In the genomic region with DNA sequence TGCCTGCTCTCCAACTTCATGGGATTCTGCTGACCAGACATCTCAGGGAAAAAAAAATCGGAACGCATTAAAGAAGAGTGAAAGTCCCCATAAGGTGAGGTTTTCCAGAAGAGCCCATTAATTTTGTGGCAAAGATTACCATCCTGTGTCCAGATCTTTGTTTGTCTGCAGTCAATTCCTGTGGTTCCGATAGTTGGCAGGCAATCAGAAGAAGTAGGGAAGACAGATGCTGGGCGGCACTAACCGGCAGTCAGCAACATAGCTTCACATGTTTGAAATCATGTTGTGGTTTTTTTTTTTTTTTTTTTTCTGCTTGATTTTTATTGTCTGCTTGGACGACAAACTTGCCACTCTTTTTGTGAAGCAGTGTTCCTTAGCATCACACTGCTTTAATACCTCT, we compare ENCODE assay signal across 20 mouse cellular contexts. TPM values are rescaled to one million over a fixed set of nuclear protein-coding genes. Genes with fewer than 3 reads are reported as not detected.
A peak's percentile ranks its signal among the peaks of the same experiment; 100 is the strongest.
DNase-seq lines count a peak whose midpoint lies in the region; ATAC-seq lines count a peak whose summit lies in the region.
"Had no signal": no experiment of that assay in that cellular context is flagged by ENCODE, and none has a peak within 500 bp of the region (broad histone marks: within the 10 kb centered on the region; RNA-seq: fewer than 3 reads in every experiment).

No protein-coding gene starts in this region.

- ATAC-seq in embryonic facial prominence, embryonic 14.5 days (ENCODE audit: low read depth): no peak
- no peak for ATAC-seq in forebrain, embryonic 11.5 days (replicated peaks; ENCODE audit: low FRiP score)
- ATAC-seq: activated CD4-positive, CD25-positive, alpha-beta regulatory T cell, adult 4 months; forebrain, embryonic 14.5 days; forebrain, embryonic 16.5 days had no signal

- H3K27me3 ChIP-seq in embryonic facial prominence, embryonic 14.5 days (replicated peaks; ENCODE audit: control insufficient read depth, insufficient read depth, low read length): no peaks in the 10 kb centered on the region
- no peaks in the 10 kb centered on the region for H3K27me3 ChIP-seq in embryonic facial prominence, embryonic 10.5 days (replicated peaks; ENCODE audit: low read depth, poor library complexity, severe bottlenecking)
- H3K27me3 ChIP-seq in forebrain, embryonic 11.5 days (ENCODE audit: control insufficient read depth, insufficient read depth, low read length): no peaks in the 10 kb centered on the region
- H3K27me3 ChIP-seq: embryonic facial prominence, embryonic 13.5 days; forebrain, embryonic 12.5 days had no signal

- H3K4me3 ChIP-seq in embryonic facial prominence, embryonic 14.5 days (ENCODE audit: low read depth, low read length): no peak overlapping the region
- H3K4me3 ChIP-seq in embryonic facial prominence, embryonic 10.5 days: no peak overlapping the region
- no peak overlapping the region for H3K4me3 ChIP-seq in forebrain, embryonic 11.5 days (ENCODE audit: low read depth, low read length)
- H3K4me3 ChIP-seq: embryonic facial prominence, embryonic 13.5 days; forebrain, embryonic 12.5 days had no signal

- no peak overlapping the region for H3K4me2 ChIP-seq in embryonic facial prominence, embryonic 14.5 days (ENCODE audit: low read depth, low read length)
- H3K4me2 ChIP-seq in forebrain, embryonic 11.5 days (ENCODE audit: low read depth, low read length, severe bottlenecking): no peak overlapping the region
- H3K4me2 ChIP-seq: embryonic facial prominence, embryonic 13.5 days; forebrain, embryonic 12.5 days had no signal

- H3K27ac ChIP-seq in embryonic facial prominence, embryonic 14.5 days (replicated peaks; ENCODE audit: low read depth, low read length): no peak overlapping the region
- H3K27ac ChIP-seq in embryonic facial prominence, embryonic 10.5 days (replicated peaks): no peak overlapping the region
- no peak overlapping the region for H3K27ac ChIP-seq in forebrain, embryonic 11.5 days (ENCODE audit: low read depth, low read length)
- H3K27ac ChIP-seq: embryonic facial prominence, embryonic 13.5 days; forebrain, embryonic 12.5 days had no signal

- H3K36me3 ChIP-seq in embryonic facial prominence, embryonic 14.5 days (ENCODE audit: control insufficient read depth, insufficient read depth, low read length): no peaks in the 10 kb centered on the region
- no peaks in the 10 kb centered on the region for H3K36me3 ChIP-seq in embryonic facial prominence, embryonic 10.5 days (replicated peaks)
- H3K36me3 ChIP-seq in forebrain, embryonic 11.5 days (ENCODE audit: control insufficient read depth, insufficient read depth, low read length): no peaks in the 10 kb centered on the region
- H3K36me3 ChIP-seq: embryonic facial prominence, embryonic 13.5 days; forebrain, embryonic 12.5 days had no signal

- H3K9me3 ChIP-seq in embryonic facial prominence, embryonic 14.5 days (ENCODE audit: control insufficient read depth, low read length): no peaks in the 10 kb centered on the region
- no peaks in the 10 kb centered on the region for H3K9me3 ChIP-seq in embryonic facial prominence, embryonic 10.5 days
- no peaks in the 10 kb centered on the region for H3K9me3 ChIP-seq in forebrain, embryonic 11.5 days (ENCODE audit: control insufficient read depth, low read length)
- H3K9me3 ChIP-seq: embryonic facial prominence, embryonic 13.5 days; forebrain, embryonic 12.5 days had no signal

- no peak overlapping the region for H3K9ac ChIP-seq in embryonic facial prominence, embryonic 14.5 days (ENCODE audit: low read depth, low read length)
- no peak overlapping the region for H3K9ac ChIP-seq in forebrain, embryonic 11.5 days (ENCODE audit: low read length)
- H3K9ac ChIP-seq: embryonic facial prominence, embryonic 13.5 days; forebrain, embryonic 12.5 days had no signal

- peak; percentile 57 for DNase-seq in embryonic facial prominence, embryonic 14.5 days (ENCODE audit: low spot score)
- DNase-seq in embryonic facial prominence, embryonic 10.5 days (ENCODE audit: low spot score): no peak
- DNase-seq in NIH3T3 (ENCODE audit: low read depth) (peak; percentile 11), adipocyte (ENCODE audit: low spot score) (peak; percentile 18)
- DNase-seq in forebrain, embryonic 11.5 days (ENCODE audit: low spot score): no peak
- DNase-seq in right cerebral cortex, adult 2 months (ENCODE audit: low spot score in 2 of 2): no peak
- DNase-seq in retina, embryonic 14.5 days (ENCODE audit: low spot score): no peak
- DNase-seq: adrenal gland, adult 2 months; adrenal gland, postnatal 10 days; adrenal gland, postnatal 25 days; cerebellum, adult 11-12 months; cerebellum, adult 2 months; cerebellum, adult 9-10 months; cerebellum, postnatal 10 days; cerebellum, postnatal 25 days had no signal

- WGBS in embryonic facial prominence, embryonic 14.5 days: 45% methylated on average over 6 of the region's 6 CpGs
- 89% methylated on average over 6 of the region's 6 CpGs for WGBS in embryonic facial prominence, embryonic 10.5 days
- 92% methylated on average over 6 of the region's 6 CpGs for WGBS in forebrain, embryonic 11.5 days

- 0 out of 2 replicates have a peak, but pooled peaks cover 3% of the 10 kb centered on the region for H3K4me1 ChIP-seq in embryonic facial prominence, embryonic 14.5 days (ENCODE audit: control insufficient read depth, insufficient read depth, low read length)
- H3K4me1 ChIP-seq in embryonic facial prominence, embryonic 10.5 days: no peaks in the 10 kb centered on the region
- no peaks in the 10 kb centered on the region for H3K4me1 ChIP-seq in forebrain, embryonic 11.5 days (replicated peaks; ENCODE audit: control insufficient read depth, insufficient read depth, low read length)
- H3K4me1 ChIP-seq: forebrain, embryonic 12.5 days had no signal

RNA-seq across cellular contexts. Expression of a gene that starts 39.4 kb away (rescaled TPM):
- 168 and 171 TPM in 2 replicates for polyA plus RNA-seq in embryonic facial prominence, embryonic 14.5 days (2014; fragmentation: Nextera tagmentation; extraction: Ambion mirVana)
- polyA plus RNA-seq in embryonic facial prominence, embryonic 10.5 days (2016; fragmentation: Nextera tagmentation; extraction: Ambion mirVana): 20.2 and 21.2 TPM in 2 replicates
- polyA plus RNA-seq in forebrain, embryonic 11.5 days (2014; fragmentation: Nextera tagmentation; extraction: Ambion mirVana): 16.9 and 20.4 TPM in 2 replicates
- polyA plus RNA-seq: activated CD4-positive, CD25-positive, alpha-beta regulatory T cell, adult 4 months had no signal

Comparison
In these comparisons a context has a peak if more than half of its experiments do, and no peak if none do; other contexts are left out.
1. DNase-seq: peak in embryonic facial prominence, embryonic 14.5 days (single experiment), NIH3T3 (single experiment) and adipocyte (single experiment); none in embryonic facial prominence, embryonic 10.5 days (single experiment), forebrain, embryonic 11.5 days (single experiment), right cerebral cortex, adult 2 months (0 of 2) and retina, embryonic 14.5 days (single experiment).